In genomic region chr7:144847067-144847466, GRCm38 (mm10) we compare ENCODE assay signal across 23 mouse cellular contexts. TPM values are rescaled to one million over a fixed set of nuclear protein-coding genes. Genes with fewer than 3 reads are reported as not detected.
"Had no signal": no experiment of that assay in that cellular context is flagged by ENCODE, and none has a peak within 500 bp of the region (broad histone marks: within the 10 kb centered on the region; RNA-seq: fewer than 3 reads in every experiment).

TSS of gene Fgf4 (plus strand) at chr7:144847367.

- H3K4me1 ChIP-seq: neural tube, embryonic 12.5 days; neural tube, embryonic 13.5 days; neural tube, embryonic 15.5 days; stomach, embryonic 15.5 days had no signal

- H3K4me2 ChIP-seq: neural tube, embryonic 12.5 days; neural tube, embryonic 13.5 days; neural tube, embryonic 15.5 days; stomach, embryonic 15.5 days had no signal

- DNase-seq: retina, postnatal 1 day; right cerebral cortex, adult 18-20 months; right cerebral cortex, postnatal 14 days; right cerebral cortex, postnatal 25 days; right cerebral cortex, postnatal 4 days; spleen, adult 18-20 months; thymus, adult 18-20 months; thymus, adult 2 months; thymus, postnatal 14 days; thymus, postnatal 25 days; thymus, postnatal 36 days; thymus, postnatal 4 days had no signal

- H3K9ac ChIP-seq: neural tube, embryonic 12.5 days; neural tube, embryonic 13.5 days; neural tube, embryonic 15.5 days; stomach, embryonic 15.5 days had no signal

- H3K4me3 ChIP-seq: neural tube, embryonic 12.5 days; neural tube, embryonic 13.5 days; neural tube, embryonic 15.5 days; stomach, embryonic 15.5 days had no signal

- H3K36me3 ChIP-seq: neural tube, embryonic 12.5 days; neural tube, embryonic 13.5 days; neural tube, embryonic 15.5 days; stomach, embryonic 15.5 days had no signal

- H3K27ac ChIP-seq: neural tube, embryonic 12.5 days; neural tube, embryonic 13.5 days; neural tube, embryonic 15.5 days; stomach, embryonic 15.5 days; stomach, postnatal 0 days had no signal

- H3K9me3 ChIP-seq: neural tube, embryonic 12.5 days; neural tube, embryonic 13.5 days; neural tube, embryonic 15.5 days; stomach, embryonic 15.5 days had no signal

RNA-seq across cellular contexts. Expression of gene Fgf4, which starts in this region (rescaled TPM):
- polyA plus RNA-seq: neural tube, embryonic 13.5 days; neural tube, embryonic 14.5 days; neural tube, embryonic 15.5 days; small intestine, adult 2 months; spleen, adult 2 months; stomach, embryonic 14.5 days; stomach, embryonic 15.5 days; stomach, postnatal 0 days; testis, adult 2 months; urinary bladder, adult 2 months had no signal
